Mouse (Mus musculus): ENCODE results near the gene Gart.
A peak's percentile ranks its signal among the peaks of the same experiment; 100 is the strongest.
"Not testable (repeated sequence)": the region's sequence is repeated elsewhere in the genome, so short reads cannot be mapped to it uniquely, and the experiment has no call there.

Gene Gart

GRCm38 (mm10) chr16:91647461-91648219 lies 888 bp upstream of the Gart start, which contains the start of gene Son:
TSS of gene Son (plus strand) at chr16:91647506.
- DNase-seq, result peak; percentile 96 to 99

GRCm38 (mm10) chr16:91645995-91646602 lies 653 bp downstream of the Gart start:
- DNase-seq, result no peak

GRCm38 (mm10) chr16:91645420-91645819 lies 1.3 kb downstream of the Gart start:
- DNase-seq, result not testable (repeated sequence)

GRCm38 (mm10) chr16:91644901-91645300 lies 1.9 kb downstream of the Gart start:
- no peak for DNase-seq

GRCm38 (mm10) chr16:91640171-91640570 lies 6.6 kb downstream of the Gart start:
- DNase-seq, result no peak

GRCm38 (mm10) chr16:91639636-91640035 lies 7.1 kb downstream of the Gart start:
- DNase-seq, result no peak

GRCm38 (mm10) chr16:91639161-91639560 lies 7.6 kb downstream of the Gart start:
- DNase-seq, result no peak

GRCm38 (mm10) chr16:91633641-91634040 lies 13.1 kb downstream of the Gart start:
- no peak for DNase-seq

GRCm38 (mm10) chr16:91632940-91633339 lies 13.8 kb downstream of the Gart start:
- no peak for DNase-seq

GRCm38 (mm10) chr16:91632439-91632838 lies 14.3 kb downstream of the Gart start:
- DNase-seq, result peak; percentile 31 to 82

- no peak for DNase-seq
These were observed 16.2 kb downstream of the Gart start for GRCm38 (mm10) chr16:91630584-91630983.

GRCm38 (mm10) chr16:91629749-91630148 lies 17.0 kb downstream of the Gart start:
- no peak for DNase-seq

- DNase-seq, result no peak
These were observed 18.1 kb downstream of the Gart start for GRCm38 (mm10) chr16:91628673-91629072.

GRCm38 (mm10) chr16:91627831-91628230 lies 18.9 kb downstream of the Gart start:
- no peak for DNase-seq

- DNase-seq, result no peak
These were observed 23.7 kb downstream of the Gart start for GRCm38 (mm10) chr16:91623074-91623473.

GRCm38 (mm10) chr16:91620991-91621390 lies 25.8 kb downstream of the Gart start:
- peak; percentile 77 to 90 for DNase-seq

GRCm38 (mm10) chr16:91620185-91620584 lies 26.6 kb downstream of the Gart start:
- no peak for DNase-seq

- DNase-seq, result peak; percentile 81 to 86
These were observed 27.9 kb downstream of the Gart start, which contains the start of gene Dnajc28 for GRCm38 (mm10) chr16:91618511-91619501. TSS of gene Dnajc28 (minus strand) at chr16:91619026.

GRCm38 (mm10) chr16:91614552-91614951 lies 32.2 kb downstream of the Gart start:
- no peak for DNase-seq

- no peak for DNase-seq
These were observed 34.2 kb downstream of the Gart start for GRCm38 (mm10) chr16:91612525-91612924.

- DNase-seq, result peak in 1 of 2 experiments; percentile 35
These were observed 35.5 kb downstream of the Gart start for GRCm38 (mm10) chr16:91611248-91611647.

- peak; percentile 26 to 75 for DNase-seq
These were observed 37.1 kb downstream of the Gart start for GRCm38 (mm10) chr16:91609501-91610245.
